Mouse (Mus musculus) lung, postnatal 0 days (tissue): Measurements from ENCODE around the gene Gm20388.

Source experiments
- CTCF ChIP-seq: IDR thresholded peaks from 2 replicates; pipeline ENCODE4 v1.5.1; 2016; ENCODE audit warnings: antibody characterized with exemption, mild to moderate bottlenecking
- EP300 ChIP-seq: IDR thresholded peaks from 2 replicates; pipeline ENCODE4 v1.6.1; 2016; ENCODE audit warnings: antibody characterized with exemption, mild to moderate bottlenecking, control low read depth

GRCm38 (mm10) chr8:124294900-124295299, 4384.3 kb downstream of the Gm20388 start:
- TF ChIP-seq CTCF (no peak), EP300 (no peak)
